Mouse (Mus musculus) liver, adult 2 months (tissue): Measurements from ENCODE around the gene Ypel4. TPM values are rescaled to one million over a fixed set of nuclear protein-coding genes. Genes with fewer than 3 reads are reported as not detected.
A peak's percentile ranks its signal among the peaks of the same experiment; 100 is the strongest.

Experiments
- DNase-seq: peaks from one replicate; pipeline ENCODE4 v3.0.0-alpha.2; 2011; ENCODE audit warnings: low read depth, low spot score; ENCODE audit errors: extremely low read depth
- H3K27ac ChIP-seq: fragments of 200-500 bp; replicated peaks from 2 replicates; pipeline ENCODE4 v1.5.1; 2012; ENCODE audit warnings: low read depth, mild to moderate bottlenecking, control low read depth, inconsistent platforms, low read length; ENCODE audit not compliant: insufficient read depth
- H3K27me3 ChIP-seq: fragments of 200-500 bp; 2 replicates; pipeline ENCODE4 v1.6.1; 2012; ENCODE audit warnings: mild to moderate bottlenecking, moderate library complexity, low read length, inconsistent platforms; ENCODE audit not compliant: control insufficient read depth, insufficient read depth
- H3K36me3 ChIP-seq: fragments of 200-500 bp; 2 replicates; pipeline ENCODE4 v1.6.1; 2012; ENCODE audit warnings: low read length, inconsistent platforms; ENCODE audit not compliant: control insufficient read depth, insufficient read depth
- H3K4me1 ChIP-seq: fragments of 200-500 bp; 2 replicates; pipeline ENCODE4 v1.6.1; 2011; ENCODE audit warnings: low read length; ENCODE audit not compliant: control insufficient read depth, insufficient read depth
- H3K4me3 ChIP-seq: fragments of 200-500 bp; 2 replicates; pipeline ENCODE4 v1.5.1; 2011; ENCODE audit warnings: low read depth, mild to moderate bottlenecking, control low read depth, low read length, moderate library complexity; ENCODE audit not compliant: insufficient read depth
- H3K79me2 ChIP-seq: fragments of 200-500 bp; 2 replicates; pipeline ENCODE4 v1.6.1; 2012; ENCODE audit warnings: inconsistent platforms, mild to moderate bottlenecking, low read length, moderate library complexity; ENCODE audit not compliant: control insufficient read depth, insufficient read depth
- H3K9ac ChIP-seq: fragments of 200-500 bp; 2 replicates; pipeline ENCODE4 v1.6.1; 2012; ENCODE audit warnings: low read depth, mild to moderate bottlenecking, control low read depth, inconsistent platforms, low read length
- CTCF ChIP-seq: fragments of 200-500 bp; IDR thresholded peaks from 2 replicates; pipeline ENCODE4 v1.5.1; 2011; ENCODE audit warnings: low read depth, low read length, control low read depth
- POLR2A ChIP-seq: fragments of 200-500 bp; IDR thresholded peaks from 2 replicates; pipeline ENCODE4 v1.6.1; 2011; ENCODE audit warnings: low read length, control low read depth; ENCODE audit not compliant: insufficient read depth; ENCODE audit errors: extremely low read depth
- WGBS: fragments of 180-500 bp; shearing (Covaris S2); methylation state at CpG from one replicate; pipeline ENCODE4 v1.1.7; 2018; 5-methylcytosine and 5-hydroxymethylcytosine counted together
- polyA plus RNA-seq: library from polyadenylated mRNA; depleted of rRNA; stranded (reverse); fragments of >200 nt; gene quantifications from 2 replicates; pipeline ENCODE4 v1.2.3, GENCODE M21; 2012
- total RNA-seq: library from RNA; depleted of rRNA; stranded (reverse); fragments of >200 nt; gene quantifications from 2 replicates; pipeline ENCODE4 v1.2.3, GENCODE M21; 2014

Ypel4 gene
- total and polyA plus RNA-seq, 2 experiments = 0.05 TPM; not detected in 1

GRCm38 (mm10) chr2:84715562-84716361, 18.1 kb upstream of the Ypel4 start:
- peak overlapping the region; percentile 87 for H3K27ac ChIP-seq
- H3K4me1 ChIP-seq = no peaks in the 10 kb centered on the region; the same call in none of the 2 replicates
- under 1% methylated on average over 33 of the region's 33 CpGs for WGBS
- H3K4me3 ChIP-seq = peak overlapping the region; percentile 63
- peaks cover 3% of the 10 kb centered on the region; the same call in 1 of the 2 replicates for H3K79me2 ChIP-seq
- H3K9ac ChIP-seq = peak overlapping the region; percentile 74
- H3K27me3 ChIP-seq = no peaks in the 10 kb centered on the region
- peaks cover 2% of the 10 kb centered on the region for H3K36me3 ChIP-seq
- TF ChIP-seq POLR2A (no peak), CTCF (no peak)
- DNase-seq = peak; percentile 99

- 21% methylated on average over 9 of the region's 9 CpGs for WGBS
- Histone ChIP-seq H3K4me3 (no peak overlapping the region; the same call in 1 of the 2 replicates), H3K27me3 (no peaks in the 10 kb centered on the region), H3K27ac (peak overlapping the region; percentile 87), H3K9ac (no peak overlapping the region), H3K79me2 (0 out of 2 replicates have a peak, but pooled peaks cover 2% of the 10 kb centered on the region), H3K4me1 (no peaks in the 10 kb centered on the region; the same call in none of the 2 replicates), H3K36me3 (no peaks in the 10 kb centered on the region)
- TF ChIP-seq CTCF (no peak), POLR2A (no peak)
- peak; percentile 69 for DNase-seq
Observed at GRCm38 (mm10) chr2:84716423-84717355, 17.2 kb upstream of the Ypel4 start.

- H3K79me2 ChIP-seq = 0 out of 2 replicates have a peak, but pooled peaks cover 2% of the 10 kb centered on the region
- no peak overlapping the region for H3K9ac ChIP-seq
- H3K27me3 ChIP-seq = no peaks in the 10 kb centered on the region
- no peak overlapping the region for H3K4me3 ChIP-seq
- 87% methylated on average over 4 of the region's 4 CpGs for WGBS
- no peaks in the 10 kb centered on the region; the same call in none of the 2 replicates for H3K4me1 ChIP-seq
- TF ChIP-seq CTCF (no peak), POLR2A (no peak)
- DNase-seq = peak; percentile 11
- no peak overlapping the region for H3K27ac ChIP-seq
- H3K36me3 ChIP-seq = no peaks in the 10 kb centered on the region
Observed at GRCm38 (mm10) chr2:84717357-84717756, 16.5 kb upstream of the Ypel4 start.

GRCm38 (mm10) chr2:84720718-84721117, 13.1 kb upstream of the Ypel4 start:
- Histone ChIP-seq H3K79me2 (peaks cover 7% of the 10 kb centered on the region; the same call in 1 of the 2 replicates), H3K27ac (no peak overlapping the region), H3K4me1 (peaks cover 8% of the 10 kb centered on the region), H3K9ac (no peak overlapping the region), H3K36me3 (peaks cover 15% of the 10 kb centered on the region), H3K4me3 (no peak overlapping the region), H3K27me3 (no peaks in the 10 kb centered on the region)
- DNase-seq = no peak
- 81% methylated on average over 2 of the region's 2 CpGs for WGBS
- no peak for TF ChIP-seq POLR2A
- TF ChIP-seq CTCF = no peak

GRCm38 (mm10) chr2:84721182-84721581, 12.7 kb upstream of the Ypel4 start:
- TF ChIP-seq CTCF = no peak
- TF ChIP-seq POLR2A = no peak
- peak; percentile 16 for DNase-seq
- 40% methylated on average over 3 of the region's 3 CpGs for WGBS
- H3K27me3 ChIP-seq = no peaks in the 10 kb centered on the region
- H3K4me3 ChIP-seq = no peak overlapping the region
- no peak overlapping the region for H3K27ac ChIP-seq
- no peak overlapping the region for H3K9ac ChIP-seq
- peaks cover 9% of the 10 kb centered on the region; the same call in 1 of the 2 replicates for H3K79me2 ChIP-seq
- peaks cover 15% of the 10 kb centered on the region for H3K36me3 ChIP-seq
- H3K4me1 ChIP-seq = peaks cover 11% of the 10 kb centered on the region
